Mouse (Mus musculus): ENCODE measurements around the gene Suclg2.

DNA sequence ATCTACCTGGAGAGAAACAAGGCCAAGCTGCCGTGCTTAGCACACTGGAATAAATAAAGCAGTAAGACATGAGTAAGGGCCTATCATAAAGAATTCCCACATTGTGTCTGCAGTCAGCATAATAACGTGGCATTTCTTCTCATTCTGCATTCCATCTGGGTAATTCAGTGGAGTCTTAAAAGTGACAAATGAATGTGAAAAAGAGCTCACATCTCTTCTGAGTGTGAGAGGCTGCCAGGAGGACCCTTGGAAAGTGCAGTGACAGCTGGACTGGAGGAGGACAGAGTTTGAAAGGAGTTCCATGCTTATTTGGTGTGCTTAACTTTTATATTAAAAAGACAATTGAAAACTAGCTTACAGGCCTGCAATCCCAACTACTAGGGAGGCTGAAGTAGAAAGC lies 83.2 kb downstream of the Suclg2 start:
- TF ChIP-seq CTCF (conservative IDR thresholded peaks at IDR 0.05; ENCODE audit: insufficient read depth, insufficient read length, low read depth, low read length) (no peak), POLR2A (IDR thresholded peaks at IDR 0.05; ENCODE audit: low read depth, low read length) (no peak)

Measured in kidney, adult 2 months (tissue).